Mouse (Mus musculus) embryo, embryonic 10.5 days (tissue): ENCODE measurements around the gene Fau.

Source experiments
- DNase-seq: peaks from one replicate; pipeline ENCODE4 v3.0.0-alpha.2; 2015; ENCODE audit warnings: low spot score

The Fau gene

DNA sequence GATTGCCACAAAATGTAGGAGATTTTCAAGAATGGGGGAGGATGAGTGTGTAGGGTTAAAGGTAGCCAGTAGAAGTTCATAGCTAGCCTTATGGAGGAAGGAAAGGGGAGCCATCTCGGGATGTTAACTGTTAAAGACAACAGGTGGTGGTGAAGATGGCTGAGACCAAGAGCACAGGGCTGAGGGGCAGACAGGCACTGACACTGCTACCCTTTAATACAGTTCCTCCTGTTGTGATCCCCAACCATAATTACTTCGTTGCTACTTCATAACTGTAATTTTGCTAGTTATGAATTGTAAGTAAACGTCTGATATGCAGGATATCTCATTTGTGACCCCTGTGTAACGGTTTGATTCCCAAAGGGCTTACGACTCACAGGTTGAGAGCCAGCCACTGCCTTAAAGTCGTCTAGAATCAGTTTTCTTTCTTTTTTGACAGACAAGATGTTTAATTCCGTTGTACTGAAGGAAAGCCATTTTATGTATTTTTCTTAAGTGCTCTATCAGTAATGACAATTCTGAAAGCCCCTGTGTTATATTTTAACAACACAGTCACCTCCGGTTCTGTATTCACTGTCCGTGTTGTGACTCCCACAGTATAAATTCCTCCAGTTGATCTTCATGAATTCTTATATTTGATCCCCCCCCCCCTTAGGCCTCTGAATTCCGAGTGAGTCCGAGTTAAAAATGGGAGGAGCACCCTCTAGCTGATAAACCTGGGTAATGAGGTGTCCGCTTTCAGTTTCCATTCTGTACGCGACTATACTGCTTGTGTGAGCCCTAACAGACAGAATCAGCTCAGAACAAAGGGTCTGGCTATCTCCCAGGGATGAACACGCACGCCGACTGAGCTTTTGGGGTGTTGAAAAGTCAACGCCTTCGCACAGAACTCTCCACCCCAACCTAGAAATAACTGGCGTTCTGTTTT is 12.0 kb upstream of the Fau start:
- DNase-seq, result no peak

DNA sequence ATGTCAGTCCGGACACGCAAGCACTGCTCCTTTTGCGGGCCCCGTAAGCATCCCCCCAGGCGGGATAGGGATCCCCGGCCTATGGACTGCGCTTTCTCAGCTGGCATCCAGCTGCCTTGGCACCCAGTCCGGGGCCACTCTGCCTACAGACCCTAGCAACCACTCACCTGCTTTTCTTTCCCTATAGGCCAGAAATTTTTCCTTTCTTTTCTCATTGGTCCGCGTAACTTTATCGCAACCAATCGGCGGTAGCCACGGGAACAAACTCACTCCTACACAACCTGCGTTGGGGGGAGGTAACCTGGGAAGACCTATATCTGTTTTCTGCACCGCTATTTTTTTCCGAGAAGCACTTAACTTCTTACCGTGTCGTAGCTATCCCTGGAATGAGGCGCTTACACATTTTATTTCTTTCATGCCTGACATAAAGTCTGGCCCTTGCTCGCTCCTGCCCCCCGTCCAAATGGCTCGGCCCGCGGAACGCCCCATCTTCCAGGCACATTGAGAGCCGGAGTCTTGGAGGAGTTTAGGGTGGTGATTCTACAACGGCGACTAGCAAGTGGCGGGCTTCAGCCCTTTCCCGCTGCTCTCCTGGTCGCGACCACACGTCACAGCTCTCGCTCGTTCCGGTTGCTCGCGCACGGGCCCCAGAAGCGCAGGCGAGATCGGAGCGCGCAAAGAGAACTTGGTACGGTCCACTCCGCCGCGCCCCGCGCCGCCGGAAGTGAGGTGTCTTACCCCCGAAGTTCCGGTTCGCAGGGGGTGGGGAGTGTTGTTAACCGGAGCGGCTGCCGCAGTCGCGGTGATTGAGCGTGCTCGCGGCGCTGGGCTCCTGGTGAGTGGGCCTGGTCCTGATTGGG is 11.1 kb upstream of the Fau start, which contains the start of gene Syvn1:
Syvn1 (plus strand) TSS at position 283 of the 860 bp plus-strand sequence.
- DNase-seq, result peak; percentile 97

DNA sequence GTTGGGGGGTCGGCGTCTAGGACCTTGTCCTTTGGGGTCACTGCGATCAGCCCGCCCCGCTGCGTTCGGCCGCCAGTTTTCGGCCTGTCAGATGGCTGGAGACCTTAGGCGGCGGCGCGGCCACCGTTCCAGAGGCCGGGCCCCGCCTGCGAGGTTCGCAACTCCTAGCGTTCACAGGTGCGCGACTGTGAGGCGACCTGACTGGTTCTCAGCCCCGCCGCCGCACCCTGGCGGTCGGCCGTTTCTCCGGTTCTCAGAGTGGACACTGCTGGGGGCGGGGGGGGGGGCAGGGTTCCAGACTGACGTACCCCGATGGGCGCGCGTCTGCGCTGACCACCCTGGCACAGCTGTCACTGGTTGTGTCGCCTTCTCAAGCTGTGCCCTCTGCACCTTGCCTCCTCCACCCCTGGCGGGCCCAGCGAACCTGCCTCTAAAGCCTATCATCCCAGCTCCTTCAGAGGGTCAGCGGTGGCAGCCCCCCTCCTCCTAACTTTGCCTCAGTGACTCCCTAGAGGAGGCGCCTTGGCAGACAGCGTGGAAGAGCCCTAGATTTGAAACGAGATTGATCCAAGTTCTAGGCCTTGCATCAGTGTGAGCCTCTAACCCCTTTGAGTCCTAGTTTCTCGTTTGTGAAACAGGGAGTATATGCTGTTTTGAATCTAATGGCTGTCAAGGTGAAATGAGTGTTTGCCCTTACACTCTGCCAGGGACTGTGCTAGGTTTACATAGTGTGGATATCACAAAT is 10.3 kb upstream of the Fau start:
- DNase-seq, result no peak

DNA sequence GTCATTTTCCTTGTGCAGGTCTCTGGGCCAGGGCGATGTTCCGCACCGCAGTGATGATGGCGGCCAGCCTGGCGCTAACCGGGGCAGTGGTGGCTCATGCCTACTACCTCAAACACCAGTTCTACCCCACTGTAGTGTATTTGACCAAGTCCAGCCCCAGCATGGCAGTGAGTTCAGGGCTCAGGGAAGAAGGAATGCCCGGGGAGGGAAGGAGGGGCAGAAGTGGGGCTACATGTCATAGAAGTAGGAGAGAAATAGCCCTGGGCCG is 9.8 kb upstream of the Fau start:
- no peak for DNase-seq

DNA sequence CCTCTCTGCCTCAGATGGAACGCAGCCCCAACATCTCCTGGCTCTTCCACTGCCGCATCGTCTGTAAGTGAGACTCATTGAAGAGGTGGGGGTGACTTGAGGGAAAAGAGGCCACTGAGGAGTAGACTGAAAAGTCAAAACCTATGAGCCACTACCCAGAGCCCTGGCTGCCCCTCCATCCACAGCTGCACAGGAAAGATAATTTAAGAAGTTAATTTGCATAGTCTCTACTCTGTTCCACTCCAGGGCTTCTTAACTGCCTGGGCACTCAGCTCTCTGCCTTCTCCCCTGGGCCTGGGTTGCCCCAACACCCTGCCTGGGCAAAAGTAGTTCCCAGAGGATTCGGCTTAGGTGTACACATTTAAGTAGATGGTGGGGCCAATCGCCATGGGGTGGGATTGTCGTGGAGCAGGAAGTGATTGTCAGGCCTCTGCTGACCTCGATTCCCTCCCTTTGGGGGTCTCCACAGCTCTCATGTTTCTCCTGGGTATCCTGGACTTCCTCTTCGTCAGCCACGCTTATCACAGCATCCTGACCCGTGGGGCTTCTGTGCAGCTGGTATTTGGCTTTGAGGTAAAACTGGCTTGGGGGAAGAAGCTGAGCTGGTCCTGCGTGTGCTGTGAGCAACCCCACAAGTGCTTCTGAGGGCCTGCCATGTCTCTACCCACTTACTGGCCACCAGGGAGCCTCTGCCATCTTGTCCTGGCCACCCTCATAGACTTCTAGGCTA is 8.8 kb upstream of the Fau start:
- DNase-seq, result no peak

DNA sequence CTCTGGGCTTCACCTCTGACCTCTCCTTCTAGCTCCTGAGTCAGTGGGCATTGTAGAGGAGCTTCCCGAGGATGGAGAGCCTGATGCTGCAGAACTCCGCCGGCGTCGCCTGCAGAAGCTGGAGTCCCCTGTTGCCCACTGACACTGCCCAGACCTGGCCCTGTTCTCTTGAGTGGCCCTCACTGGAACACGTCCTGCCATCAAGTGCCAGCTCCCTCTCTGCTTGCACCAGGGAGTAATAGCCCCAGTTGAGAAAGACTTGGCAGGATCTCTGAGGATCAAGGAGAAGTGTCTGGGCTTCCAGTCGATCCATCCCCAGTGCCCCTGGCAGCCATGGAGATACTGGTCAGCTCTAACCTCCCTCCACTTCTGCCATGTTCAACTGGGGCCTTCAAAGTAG is 5.1 kb upstream of the Fau start:
- DNase-seq, result no peak

DNA sequence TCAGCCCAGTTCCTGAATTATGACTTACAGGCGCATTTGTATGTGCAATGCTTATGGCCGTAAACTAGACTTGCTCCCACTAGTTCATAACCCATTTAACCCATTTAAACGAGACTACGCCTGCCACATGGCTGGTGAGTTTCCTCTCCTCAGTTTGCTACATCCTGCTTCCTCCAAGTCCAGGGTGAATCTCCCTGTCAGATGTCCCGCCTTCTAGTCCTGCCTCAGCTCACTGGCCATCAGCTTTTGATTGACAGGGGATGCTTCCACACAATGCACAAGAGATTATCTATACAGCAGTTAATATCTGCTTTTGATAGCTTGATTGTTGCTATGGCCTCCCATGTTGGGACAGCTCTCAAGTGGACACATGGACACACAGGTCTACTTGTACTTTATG is 3.3 kb upstream of the Fau start:
- no peak for DNase-seq

DNA sequence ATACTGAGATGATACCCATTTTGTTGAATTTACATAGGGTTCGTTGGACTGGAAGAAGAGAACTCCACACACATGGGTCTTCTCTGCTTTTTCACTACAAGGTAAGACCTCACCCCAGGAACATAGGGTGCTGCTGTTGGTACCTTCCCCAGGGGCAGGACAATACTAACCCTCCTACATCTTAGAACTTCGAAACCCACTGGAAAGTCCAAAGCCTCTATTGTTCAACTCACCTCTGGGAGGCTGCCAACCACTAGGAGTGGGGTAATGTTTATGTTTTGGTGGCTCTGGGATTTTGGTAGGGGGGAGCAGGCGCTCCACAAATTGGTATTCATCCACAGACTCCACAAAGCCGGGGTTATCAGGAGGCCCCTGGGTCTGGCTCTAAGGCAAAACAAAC is 948 bp upstream of the Fau start:
- no peak for DNase-seq

DNA sequence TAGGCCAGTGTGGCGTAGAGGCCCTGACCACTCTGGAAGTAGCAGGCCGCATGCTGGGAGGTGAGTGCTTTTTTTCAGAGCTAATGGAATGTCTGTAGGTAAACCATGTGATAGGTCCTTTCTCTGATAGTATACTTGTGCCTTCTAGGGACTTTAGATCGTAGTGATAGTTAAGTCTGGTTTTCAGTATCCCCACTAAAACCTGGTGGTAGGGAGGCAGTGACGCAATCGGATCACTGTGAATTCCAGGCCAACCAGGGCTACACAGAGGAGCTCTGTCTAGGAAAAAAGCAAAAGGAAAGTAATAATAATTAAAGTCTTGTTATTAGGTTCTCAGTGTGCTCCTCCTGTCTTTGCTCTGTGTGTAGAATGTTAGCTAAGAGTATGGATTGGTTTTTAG is 869 bp downstream of the Fau start:
- no peak for DNase-seq

DNA sequence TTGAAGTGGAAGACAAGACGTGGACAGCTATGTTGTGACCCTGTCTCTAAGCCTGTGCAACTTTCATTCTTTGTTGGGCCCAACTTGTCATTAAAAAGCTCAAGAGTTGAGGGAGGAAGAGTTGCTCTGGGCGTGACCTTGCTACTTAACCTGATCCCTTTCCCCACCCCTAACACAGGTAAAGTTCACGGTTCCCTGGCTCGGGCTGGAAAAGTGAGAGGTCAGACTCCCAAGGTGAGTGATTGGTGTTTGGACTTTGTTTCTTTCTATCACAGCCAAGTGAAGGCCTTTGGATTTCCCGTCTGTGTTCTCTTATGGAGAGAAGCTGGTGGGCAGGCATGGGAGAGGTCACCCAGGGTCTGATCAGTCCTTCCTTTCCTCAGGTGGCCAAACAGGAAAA is 1.3 kb downstream of the Fau start:
- DNase-seq, result no peak

DNA sequence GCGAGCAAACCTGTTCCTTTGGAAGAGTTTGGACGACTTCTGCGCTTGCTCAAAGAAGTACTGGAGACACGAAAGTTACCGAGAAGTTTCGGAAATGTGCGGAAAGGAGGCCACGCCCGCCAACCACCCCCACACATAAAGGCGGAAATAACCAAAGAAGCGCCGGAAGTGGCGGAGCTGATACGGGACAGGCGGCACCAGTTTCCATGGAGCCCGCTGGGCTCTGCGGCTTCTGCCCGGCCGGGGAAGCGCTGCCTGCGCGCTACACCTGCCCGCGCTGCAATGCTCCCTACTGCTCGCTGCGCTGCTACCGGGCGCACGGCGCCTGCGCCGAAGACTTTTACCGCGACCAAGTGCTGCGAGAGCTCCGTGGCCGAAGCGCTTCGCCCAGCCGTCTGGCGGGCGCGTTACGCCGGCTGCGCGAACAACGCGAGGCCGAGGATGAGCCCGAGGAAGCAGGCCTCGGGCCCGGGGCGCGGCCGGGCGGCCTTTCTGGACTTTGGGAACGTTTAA is 3.4 kb downstream of the Fau start, which contains the start of gene Znhit2:
Znhit2 (plus strand) TSS at position 172 of the 513 bp plus-strand sequence.
- DNase-seq, result peak; percentile 97

DNA sequence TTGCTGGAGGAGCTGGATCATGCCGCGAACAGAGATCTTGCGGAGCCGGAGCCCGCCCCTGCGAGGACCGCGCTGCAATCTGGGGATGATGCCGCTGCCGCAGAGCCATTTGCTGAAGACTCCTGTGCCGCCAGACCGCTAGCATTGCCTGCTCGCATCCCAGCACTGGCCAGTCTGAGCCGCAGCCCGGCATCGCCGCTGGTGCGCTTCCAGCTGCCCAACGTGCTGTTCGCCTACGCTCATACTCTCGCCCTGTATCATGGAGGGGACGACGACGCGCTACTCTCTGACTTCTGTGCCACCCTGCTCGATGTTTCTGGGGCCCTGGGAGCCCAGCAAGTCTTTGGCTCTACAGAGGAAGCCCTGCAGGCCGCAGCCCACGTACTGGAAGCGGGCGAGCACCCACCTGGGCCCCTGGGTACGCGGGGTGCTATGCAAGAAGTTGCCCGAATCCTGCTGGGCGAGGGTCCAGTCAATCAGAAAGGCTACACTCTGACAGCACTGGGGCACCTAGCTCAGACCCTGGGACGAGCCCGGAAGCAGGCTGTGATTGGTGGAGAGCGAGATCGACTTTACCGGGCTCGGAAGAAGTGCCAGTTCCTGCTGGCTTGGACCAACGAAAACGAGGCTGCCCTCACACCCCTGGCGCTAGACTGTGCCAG is 4.1 kb downstream of the Fau start:
- peak; percentile 44 for DNase-seq

DNA sequence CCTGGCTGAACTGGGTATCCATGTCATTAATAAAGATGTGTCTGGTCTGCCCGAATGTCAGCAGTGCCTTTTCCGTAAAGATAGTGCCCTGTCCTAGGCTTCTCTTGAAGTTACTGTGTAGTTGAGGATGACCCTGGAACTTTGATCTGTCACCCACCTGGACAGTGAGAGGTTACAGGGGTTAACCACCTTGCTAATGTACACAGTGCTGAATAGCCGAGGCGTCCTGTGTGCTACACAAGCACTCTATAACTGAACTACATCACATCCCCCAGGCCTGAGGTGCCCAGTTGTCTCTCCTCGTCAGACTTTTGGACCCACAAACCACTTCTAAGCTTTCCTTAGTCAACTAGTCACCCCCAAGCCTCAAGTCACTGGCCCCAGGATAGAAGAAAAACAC is 4.8 kb downstream of the Fau start:
- DNase-seq, result no peak

DNA sequence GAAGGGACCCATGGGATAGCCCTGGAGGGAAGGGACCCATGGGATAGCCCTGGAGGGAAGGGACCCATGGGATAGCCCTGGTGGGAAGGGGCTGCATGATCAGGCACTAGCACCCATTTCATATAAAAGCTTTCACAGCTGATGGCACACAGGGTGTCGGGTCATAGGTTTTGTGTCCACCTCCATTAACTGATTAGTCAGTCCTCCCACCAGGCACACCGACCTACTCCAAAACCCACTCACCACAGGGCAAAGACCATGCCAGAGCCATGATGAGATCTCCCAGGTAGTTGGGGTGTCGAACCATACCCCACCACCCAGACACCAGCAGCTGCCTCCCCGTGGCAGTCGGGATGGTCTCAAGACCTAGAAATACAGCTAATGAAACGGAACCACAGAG is 5.4 kb downstream of the Fau start:
- no peak for DNase-seq

DNA sequence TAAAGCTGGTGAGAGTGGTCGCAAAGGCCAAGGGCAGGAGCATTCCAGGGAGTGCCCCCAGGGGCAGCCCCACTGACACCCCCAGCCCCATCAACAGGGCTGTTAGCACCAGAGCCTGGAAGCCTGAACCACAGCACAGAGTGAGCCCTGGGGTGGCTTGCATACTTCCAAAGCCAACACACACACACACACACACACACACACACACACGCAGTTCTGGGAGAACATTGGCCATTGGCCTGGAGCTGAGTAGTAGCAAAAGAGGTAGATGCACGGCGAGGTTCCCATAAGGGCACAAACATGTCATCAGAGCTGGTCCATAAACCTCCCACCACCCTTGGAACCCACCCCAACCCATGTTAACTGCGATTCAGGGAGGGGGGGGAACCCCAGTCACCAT is 8.9 kb downstream of the Fau start:
- DNase-seq, result no peak

DNA sequence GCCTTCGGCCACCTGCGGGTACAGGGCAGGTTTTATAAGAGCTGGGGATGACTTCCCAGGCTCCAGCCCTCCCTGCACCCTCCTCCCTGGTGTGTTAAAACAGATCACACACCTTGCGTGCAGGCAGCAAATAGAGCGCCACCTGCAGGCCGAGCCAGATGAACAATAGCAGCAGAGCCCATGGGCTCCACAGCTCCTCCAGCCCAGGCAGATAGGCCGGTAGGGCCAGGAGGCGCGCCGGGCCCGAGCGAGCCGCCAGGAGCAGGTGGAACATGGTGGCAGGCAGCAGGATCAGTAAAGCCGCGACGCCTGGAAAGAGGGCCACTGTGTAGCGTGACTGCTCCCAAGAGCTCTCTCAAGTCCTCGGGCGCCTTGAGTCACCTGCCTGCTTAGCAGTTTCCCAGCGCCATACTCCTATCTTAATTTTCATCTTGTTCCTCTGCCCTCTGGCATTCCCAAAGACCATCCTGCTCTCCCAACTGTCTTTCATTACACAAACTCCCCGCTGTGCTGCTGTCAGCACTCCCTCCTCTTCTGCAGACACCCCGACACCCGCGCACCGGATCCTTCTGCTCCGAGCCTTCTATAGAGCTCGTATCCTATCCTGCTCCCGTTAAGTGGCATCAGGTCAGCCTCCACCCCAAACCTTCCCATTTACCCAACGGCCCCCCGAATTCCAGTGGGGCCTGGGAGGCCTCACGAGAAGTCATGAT is 9.5 kb downstream of the Fau start:
- DNase-seq, result peak; percentile 90

DNA sequence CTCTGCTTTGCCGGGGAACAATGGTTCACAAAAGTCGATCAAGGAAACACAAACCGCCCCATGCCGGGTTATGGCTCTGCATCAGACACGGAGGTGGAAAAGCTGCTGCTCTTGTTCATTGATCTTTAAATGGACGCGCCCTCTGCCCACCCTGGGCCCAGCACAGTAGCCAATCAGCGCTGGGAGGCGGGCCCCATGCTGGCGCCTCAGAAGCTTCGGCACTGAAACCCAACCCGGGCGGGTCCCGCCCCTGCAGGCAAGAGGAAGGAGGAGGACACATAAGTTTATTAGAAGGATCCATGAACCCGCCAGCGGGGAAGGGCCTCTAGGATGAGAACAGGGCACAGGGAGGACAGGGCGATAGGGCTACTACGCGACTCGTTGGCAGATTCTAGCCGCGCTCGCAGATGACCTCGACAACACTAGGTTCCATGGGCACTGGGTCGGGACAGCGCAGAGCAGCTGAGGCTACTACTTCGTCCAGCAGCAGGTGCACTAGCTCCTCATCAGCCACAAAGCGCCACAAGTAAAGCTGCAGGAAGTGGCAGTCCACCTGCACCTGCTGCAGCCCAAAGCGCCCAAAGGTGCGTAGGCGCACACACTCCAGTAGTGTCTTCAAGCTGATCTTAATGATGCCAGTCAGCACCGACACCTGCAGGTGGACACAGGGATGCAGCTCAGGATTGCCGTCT is 10.2 kb downstream of the Fau start, which contains the start of gene Tm7sf2:
Tm7sf2 (minus strand) TSS at position 650 of the 692 bp plus-strand sequence.
- DNase-seq, result peak; percentile 95

DNA sequence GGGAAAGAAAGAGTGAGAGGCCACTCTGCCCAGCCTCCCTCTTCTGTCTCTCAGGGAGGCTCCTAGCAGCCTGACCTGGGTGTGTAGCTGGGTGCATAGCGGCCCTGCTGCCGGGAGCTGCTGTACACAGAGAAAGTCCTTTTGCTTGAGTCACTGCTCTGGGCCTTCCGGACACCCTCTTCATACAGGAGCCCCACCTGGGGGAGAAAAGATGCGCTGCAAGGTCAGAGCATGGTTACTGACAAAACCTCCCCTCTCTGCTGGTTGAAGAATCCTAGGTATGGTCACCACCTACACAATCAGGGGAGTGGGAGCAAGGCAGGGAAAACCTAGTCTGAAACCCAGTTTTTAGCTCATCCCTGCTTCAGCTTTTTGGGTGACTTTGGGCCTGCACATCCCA is 11.3 kb downstream of the Fau start:
- no peak for DNase-seq

DNA sequence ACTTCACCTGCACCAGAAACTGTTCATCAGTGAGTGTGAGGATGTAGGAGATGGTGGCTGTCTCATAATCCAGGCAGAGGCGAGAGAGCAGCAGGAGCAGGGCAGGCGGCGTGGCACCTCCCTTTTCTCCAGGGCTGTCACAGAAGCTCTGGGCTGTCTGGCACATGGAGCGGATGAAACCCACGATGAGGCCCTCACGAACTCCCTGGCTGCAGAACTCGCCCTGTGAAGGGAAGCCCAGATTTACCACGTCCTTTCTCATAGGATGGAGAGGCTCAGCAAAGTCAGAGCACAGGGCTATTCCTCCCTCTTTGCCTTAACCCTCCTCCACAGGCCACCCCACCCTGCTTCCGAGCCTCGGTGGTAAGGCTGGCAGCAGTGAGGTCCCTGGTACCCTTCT is 12.2 kb downstream of the Fau start:
- DNase-seq, result no peak
